Mouse (Mus musculus) macrophage (primary cell): ENCODE data around the gene Lamtor1. TPM values are rescaled to one million over a fixed set of nuclear protein-coding genes. Genes with fewer than 3 reads are reported as not detected.
"Not testable (repeated sequence)": the region's sequence is repeated elsewhere in the genome, so short reads cannot be mapped to it uniquely, and the experiment has no call there.

Experiments
- H3K27ac ChIP-seq: fragments of 350-480 bp; formaldehyde crosslinking; 2 replicates; pipeline ENCODE4 v1.9.0; 2021
- H3K36me3 ChIP-seq: fragments of 350-480 bp; formaldehyde crosslinking; 2 replicates; pipeline ENCODE4 v1.9.0; 2021; ENCODE audit errors: inconsistent target
- H3K4me3 ChIP-seq: fragments of 350-480 bp; formaldehyde crosslinking; 2 replicates; pipeline ENCODE4 v1.9.0; 2021; ENCODE audit errors: inconsistent target
- H3K79me2 ChIP-seq: fragments of 350-480 bp; formaldehyde crosslinking; 2 replicates; pipeline ENCODE4 v1.9.0; 2021; ENCODE audit errors: inconsistent target
- WGBS: methylation state at CpG from one replicate; pipeline ENCODE4 v1.1.7; 2026; ENCODE audit warnings: inconsistent platforms; ENCODE audit not compliant: missing documents; 5-methylcytosine and 5-hydroxymethylcytosine counted together
- polyA plus RNA-seq: library from polyadenylated mRNA; stranded (reverse); fragments of 250-400 nt; gene quantifications from 3 replicates; pipeline ENCODE4 v1.2.4, GENCODE M21; 2018; ENCODE audit warnings: inconsistent platforms

The Lamtor1 gene
- polyA plus RNA-seq, 1 experiment from 2014 or later: 249 TPM

- WGBS: 76% methylated on average over 3 of the region's 3 CpGs
- peaks cover 42% of the 10 kb centered on the region for H3K36me3 ChIP-seq
- peaks cover 43% of the 10 kb centered on the region for H3K79me2 ChIP-seq
- H3K4me3 ChIP-seq: no peak overlapping the region
- no peak overlapping the region for H3K27ac ChIP-seq
Observed at GRCm38 (mm10) chr7:101911982-101912381, 6.3 kb downstream of the Lamtor1 start.

DNA sequence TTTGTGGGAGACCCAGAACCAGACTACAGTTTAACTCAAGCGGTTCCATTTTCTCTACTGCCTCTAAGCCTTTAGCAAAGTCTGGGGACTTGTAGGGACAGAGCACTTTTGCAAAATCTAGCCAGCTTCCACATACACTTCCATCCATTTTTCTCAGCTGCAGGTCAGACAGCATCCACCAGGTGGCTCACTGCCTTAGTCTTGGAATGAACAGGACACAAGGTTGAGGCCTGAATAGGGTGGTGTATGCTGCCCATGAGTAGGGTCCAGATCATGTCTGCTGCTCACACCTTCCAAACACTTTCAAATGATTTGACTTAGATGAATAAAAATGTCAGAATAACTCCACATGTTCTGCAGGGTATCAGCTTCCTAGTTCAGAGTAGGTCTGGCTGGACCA, 12.4 kb downstream of the Lamtor1 start:
- WGBS: 23% methylated on average over 1 of the region's 1 CpGs
- no peak overlapping the region for H3K27ac ChIP-seq
- no peaks in the 10 kb centered on the region for H3K79me2 ChIP-seq
- H3K36me3 ChIP-seq: peaks cover 10% of the 10 kb centered on the region
- no peak overlapping the region for H3K4me3 ChIP-seq

DNA sequence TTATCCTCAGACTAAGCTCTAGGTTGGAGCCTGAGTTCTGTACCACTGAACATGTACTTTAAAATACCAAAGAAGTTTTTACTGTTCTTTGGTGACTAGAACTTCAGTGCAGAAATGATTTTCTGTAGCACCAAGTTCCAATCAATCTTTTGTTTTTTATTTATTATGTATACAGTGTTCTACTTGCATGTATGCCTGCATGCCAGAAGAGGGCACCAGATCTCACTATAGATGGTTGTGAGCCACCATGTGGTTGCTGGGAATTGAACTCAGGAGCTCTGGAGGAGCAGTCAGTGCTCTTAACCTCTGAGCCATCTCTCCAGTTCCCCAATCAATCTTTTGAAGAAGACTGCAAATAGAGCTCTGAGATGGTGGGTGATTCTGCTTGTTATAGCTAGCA, 20.2 kb downstream of the Lamtor1 start:
- H3K36me3 ChIP-seq, H3K27ac ChIP-seq, H3K4me3 ChIP-seq, H3K79me2 ChIP-seq: not testable (repeated sequence)

- 92% methylated on average over 3 of the region's 3 CpGs for WGBS
- peaks cover 11% of the 10 kb centered on the region; the same call in 1 of the 2 replicates for H3K79me2 ChIP-seq
Observed at GRCm38 (mm10) chr7:101928093-101928492, 22.4 kb downstream of the Lamtor1 start.

GRCm38 (mm10) chr7:101932551-101932950, 26.8 kb downstream of the Lamtor1 start:
- no peaks in the 10 kb centered on the region for H3K36me3 ChIP-seq
- H3K27ac ChIP-seq: no peak overlapping the region
- H3K4me3 ChIP-seq: peak overlapping the region; percentile 88; the same call in 1 of the 2 replicates
- WGBS: 92% methylated on average over 1 of the region's 1 CpGs
- H3K79me2 ChIP-seq: peaks cover 51% of the 10 kb centered on the region

More at GRCm38 (mm10) chr7:101928093-101928492, 22.4 kb downstream of the Lamtor1 start:
- H3K36me3 ChIP-seq: no peaks in the 10 kb centered on the region
- no peak overlapping the region for H3K27ac ChIP-seq
- no peak overlapping the region for H3K4me3 ChIP-seq

- Histone ChIP-seq H3K36me3 (no peaks in the 10 kb centered on the region), H3K27ac (peak overlapping the region; percentile 63), H3K79me2 (peaks cover 58% of the 10 kb centered on the region), H3K4me3 (peak overlapping the region; percentile 88)
- 2% methylated on average over 14 of the region's 15 CpGs for WGBS
Observed at GRCm38 (mm10) chr7:101933300-101933699, 27.6 kb downstream of the Lamtor1 start.

DNA sequence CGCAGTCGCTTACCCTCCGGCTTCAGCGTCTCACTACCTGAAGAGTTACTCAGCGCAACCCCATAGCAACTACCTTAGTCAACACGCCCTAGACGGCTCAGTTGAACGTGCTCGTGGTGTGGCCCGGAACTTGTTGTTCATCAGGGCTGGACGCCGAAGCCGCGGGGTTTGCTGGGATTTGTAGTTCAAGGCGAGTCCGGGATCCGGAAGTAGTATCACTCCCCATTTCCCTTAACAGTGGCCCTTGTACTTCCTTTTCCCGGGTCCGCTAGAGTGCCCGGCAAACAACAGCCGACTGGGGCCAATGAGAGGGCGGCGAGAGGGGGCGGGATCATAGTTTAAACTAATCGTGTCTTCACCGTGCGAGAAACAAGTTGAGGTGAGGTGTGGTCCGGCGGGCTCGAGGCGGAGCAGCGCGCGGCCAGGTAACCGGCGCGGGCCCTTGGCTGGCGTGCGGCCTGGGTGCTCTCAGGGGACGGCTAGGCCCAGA, 28.1 kb downstream of the Lamtor1 start, which contains the start of the genes Lrrc51 and Numa1:
TSS of gene Lrrc51 (minus strand) at position 145 of the 490 bp plus-strand sequence.
TSS of gene Numa1 (plus strand) at position 361 of the 490 bp plus-strand sequence.
- under 1% methylated on average over 39 of the region's 40 CpGs for WGBS
- Histone ChIP-seq H3K27ac (peak within 1 kb of the TSS; percentile 63), H3K4me3 (peak within 1 kb of the TSS; percentile 88), H3K36me3 (no peaks in the 10 kb centered on the region), H3K79me2 (peaks cover 63% of the 10 kb centered on the region)

- H3K79me2 ChIP-seq: peaks cover 85% of the 10 kb centered on the region
- WGBS: 52% methylated on average over 4 of the region's 4 CpGs
- no peak overlapping the region for H3K4me3 ChIP-seq
- H3K36me3 ChIP-seq: no peaks in the 10 kb centered on the region
- peak overlapping the region; percentile 27 for H3K27ac ChIP-seq
Observed at GRCm38 (mm10) chr7:101935957-101936356, 30.3 kb downstream of the Lamtor1 start.

DNA sequence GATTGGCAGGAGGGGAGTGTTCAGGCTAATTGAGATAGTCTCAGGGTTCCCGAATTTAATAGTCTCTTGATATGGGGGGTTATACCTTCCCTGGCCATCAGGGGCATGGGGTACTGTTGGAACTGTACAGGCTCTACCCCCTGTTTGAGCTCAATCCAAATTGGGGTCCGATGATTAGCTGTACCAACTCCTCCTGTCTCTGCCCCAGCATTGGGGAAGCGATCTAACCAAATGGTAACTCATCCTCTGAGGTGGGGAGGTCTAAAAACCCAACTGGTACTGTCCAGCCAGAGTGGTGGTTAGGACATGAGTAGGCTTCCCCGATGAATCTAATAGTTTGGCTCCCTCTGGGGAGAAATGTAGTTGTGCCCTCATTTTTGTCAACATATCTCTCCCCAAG, 31.3 kb downstream of the Lamtor1 start:
- 98% methylated on average over 4 of the region's 4 CpGs for WGBS
- no peaks in the 10 kb centered on the region for H3K36me3 ChIP-seq
- H3K27ac ChIP-seq: no peak overlapping the region
- H3K79me2 ChIP-seq: peaks cover 95% of the 10 kb centered on the region
- no peak overlapping the region for H3K4me3 ChIP-seq

DNA sequence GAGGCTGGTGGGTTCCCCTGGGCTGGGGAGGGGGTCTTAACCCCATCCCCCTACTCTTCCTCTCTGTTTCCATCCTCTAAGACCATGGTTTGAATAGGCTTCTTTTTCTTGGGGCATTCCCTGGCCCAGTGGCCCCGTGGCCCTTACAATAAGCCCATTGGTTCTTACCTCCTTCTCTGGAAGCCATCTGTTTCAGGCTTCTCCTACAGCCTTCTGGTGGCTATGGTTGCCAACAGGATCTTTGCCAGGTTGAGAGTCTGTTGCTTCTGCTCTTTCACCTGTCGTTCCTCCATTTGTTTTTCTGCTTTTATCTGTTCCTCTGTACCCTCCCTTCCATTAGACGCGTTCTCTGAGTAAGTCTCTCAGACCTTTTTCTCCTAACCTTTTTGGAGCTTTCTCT, 31.9 kb downstream of the Lamtor1 start:
- H3K4me3 ChIP-seq: no peak overlapping the region
- H3K27ac ChIP-seq: no peak overlapping the region
- 87% methylated on average over 4 of the region's 4 CpGs for WGBS
- peaks cover 96% of the 10 kb centered on the region for H3K79me2 ChIP-seq
- no peaks in the 10 kb centered on the region for H3K36me3 ChIP-seq

- Histone ChIP-seq H3K79me2 (peaks cover 96% of the 10 kb centered on the region), H3K4me3 (no peak overlapping the region), H3K36me3 (no peaks in the 10 kb centered on the region), H3K27ac (no peak overlapping the region)
- 92% methylated on average over 2 of the region's 2 CpGs for WGBS
Observed at GRCm38 (mm10) chr7:101938348-101938747, 32.6 kb downstream of the Lamtor1 start.

- Histone ChIP-seq H3K4me3 (no peak overlapping the region), H3K36me3 (no peaks in the 10 kb centered on the region), H3K27ac (no peak overlapping the region), H3K79me2 (peaks cover 98% of the 10 kb centered on the region)
- WGBS: 96% methylated on average over 4 of the region's 4 CpGs
Observed at GRCm38 (mm10) chr7:101939758-101940157, 34.1 kb downstream of the Lamtor1 start.

- H3K27ac ChIP-seq: peak overlapping the region; percentile 12; the same call in 1 of the 2 replicates
- H3K4me3 ChIP-seq, H3K36me3 ChIP-seq: not testable (repeated sequence)
- 45% methylated on average over 4 of the region's 5 CpGs for WGBS
- peaks cover 99% of the 10 kb centered on the region for H3K79me2 ChIP-seq
Observed at GRCm38 (mm10) chr7:101949008-101949407, 43.3 kb downstream of the Lamtor1 start.

DNA sequence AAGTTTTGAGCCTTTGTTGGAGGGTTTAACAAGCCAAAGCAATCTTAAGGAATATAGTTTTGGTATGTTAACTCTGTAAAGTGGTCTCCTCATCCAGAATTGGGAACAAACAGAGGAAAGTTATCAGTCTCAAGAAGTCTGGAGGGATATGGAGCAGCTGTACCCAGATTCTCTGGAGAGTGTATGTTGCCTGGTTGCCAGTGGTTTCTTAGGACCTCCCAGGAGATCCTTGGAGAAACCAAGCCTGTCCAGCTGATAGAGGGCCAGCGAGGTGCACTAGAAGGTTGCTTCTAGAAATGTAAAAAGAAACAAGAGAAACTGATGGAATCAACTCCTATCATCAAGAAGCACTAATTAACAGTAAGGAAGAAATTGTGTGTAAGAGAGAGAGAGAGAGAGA, 45.9 kb downstream of the Lamtor1 start:
- Histone ChIP-seq H3K36me3 (no peaks in the 10 kb centered on the region), H3K79me2 (peaks cover 100% of the 10 kb centered on the region), H3K4me3 (no peak overlapping the region), H3K27ac (no peak overlapping the region)
- whole genome bisulfite sequencing: 75% methylated on average over 1 of the region's 1 CpGs

- Histone ChIP-seq H3K4me3 (no peak overlapping the region), H3K36me3 (no peaks in the 10 kb centered on the region), H3K79me2 (peaks cover 100% of the 10 kb centered on the region), H3K27ac (no peak overlapping the region)
- 33% methylated on average over 2 of the region's 2 CpGs for WGBS
Observed at GRCm38 (mm10) chr7:101952098-101952497, 46.4 kb downstream of the Lamtor1 start.

- no peak overlapping the region for H3K27ac ChIP-seq
- H3K4me3 ChIP-seq: no peak overlapping the region
- peaks cover 97% of the 10 kb centered on the region for H3K79me2 ChIP-seq
- 69% methylated on average over 2 of the region's 2 CpGs for WGBS
- no peaks in the 10 kb centered on the region for H3K36me3 ChIP-seq
Observed at GRCm38 (mm10) chr7:101954163-101954562, 48.5 kb downstream of the Lamtor1 start.
